Mouse (Mus musculus) limb, embryonic 14.5 days (tissue): ENCODE measurements around the gene Gm13276. TPM values are rescaled to one million over a fixed set of nuclear protein-coding genes. Genes with fewer than 3 reads are reported as not detected.
"Not testable (repeated sequence)": the region's sequence is repeated elsewhere in the genome, so short reads cannot be mapped to it uniquely, and the experiment has no call there.

Experiments used
- ATAC-seq: fragments of 200-750 bp; cut with Nextera tagmentation; 2 replicates; pipeline ENCODE4 v1.8.0; 2017; ENCODE audit warnings: low read depth, moderate number of reproducible peaks, moderate TSS enrichment; ENCODE audit not compliant: low FRiP score
- DNase-seq: peaks from one replicate; pipeline ENCODE4 v3.0.0-alpha.2; 2015; ENCODE audit warnings: low spot score
- H3K27ac ChIP-seq: fragments of 300-500 bp; sonication (generic); replicated peaks from 2 replicates; pipeline ENCODE4 v1.5.1; 2014; ENCODE audit warnings: low read depth, mild to moderate bottlenecking, low read length, moderate library complexity, mixed read lengths
- H3K27me3 ChIP-seq: fragments of 300-500 bp; sonication (generic); 2 replicates; pipeline ENCODE4 v1.6.1; 2014; ENCODE audit warnings: low read length, mixed read lengths; ENCODE audit not compliant: control insufficient read depth, insufficient read depth
- H3K36me3 ChIP-seq: fragments of 300-500 bp; sonication (generic); 2 replicates; pipeline ENCODE4 v1.6.1; 2014; ENCODE audit warnings: mild to moderate bottlenecking, low read length, moderate library complexity, mixed read lengths; ENCODE audit not compliant: control insufficient read depth, insufficient read depth
- H3K4me1 ChIP-seq: fragments of 300-500 bp; sonication (generic); 2 replicates; pipeline ENCODE4 v1.6.1; 2014; ENCODE audit warnings: antibody characterized with exemption, low read length, mixed read lengths; ENCODE audit not compliant: control insufficient read depth, insufficient read depth
- H3K4me2 ChIP-seq: fragments of 300-500 bp; sonication (generic); replicated peaks from 2 replicates; pipeline ENCODE4 v1.6.1; 2014; ENCODE audit warnings: low read depth, mild to moderate bottlenecking, low read length, moderate library complexity; ENCODE audit not compliant: severe bottlenecking
- H3K4me3 ChIP-seq: fragments of 300-500 bp; sonication (generic); replicated peaks from 2 replicates; pipeline ENCODE4 v1.5.1; 2014; ENCODE audit warnings: low read length
- H3K9ac ChIP-seq: fragments of 300-500 bp; sonication (generic); 2 replicates; pipeline ENCODE4 v1.6.1; 2014; ENCODE audit warnings: mild to moderate bottlenecking, low read depth, low read length, moderate library complexity; ENCODE audit not compliant: severe bottlenecking
- H3K9me3 ChIP-seq: fragments of 300-500 bp; sonication (generic); 2 replicates; pipeline ENCODE4 v1.6.1; 2016; ENCODE audit warnings: low read length; ENCODE audit not compliant: control insufficient read depth
- POLR2A ChIP-seq: fragments of 200-500 bp; IDR thresholded peaks from 2 replicates; pipeline ENCODE4 v1.8.0; 2012; ENCODE audit warnings: inconsistent platforms, mild to moderate bottlenecking, moderate library complexity, borderline replicate concordance; ENCODE audit not compliant: insufficient read depth, insufficient read length; ENCODE audit errors: extremely low read depth
- WGBS: fragments of 180-500 bp; shearing (Covaris S2); extraction: QIAGEN DNeasy Blood & Tissue Kit; methylation state at CpG from one replicate; pipeline ENCODE4 v1.1.7; 2014; 5-methylcytosine and 5-hydroxymethylcytosine counted together
- polyA plus RNA-seq, 2 experiments: library from polyadenylated mRNA; depleted of rRNA in 1 of 2; stranded (reverse) in 1 of 2; unstranded in 1 of 2; fragments of >200 nt; fragmentation: Nextera tagmentation in 1 of 2; extraction: Ambion mirVana in 1 of 2; gene quantifications; 2 replicates each; pipeline versions ENCODE4 v1.2.1 to v1.2.3; 2012 to 2014

The Gm13276 gene
- polyA plus RNA-seq (2012; rRNA removed): 0.14 and 0.44 TPM in 2 replicates
- not detected in 2 replicates for polyA plus RNA-seq (2014; fragmentation: Nextera tagmentation; extraction: Ambion mirVana)

DNA sequence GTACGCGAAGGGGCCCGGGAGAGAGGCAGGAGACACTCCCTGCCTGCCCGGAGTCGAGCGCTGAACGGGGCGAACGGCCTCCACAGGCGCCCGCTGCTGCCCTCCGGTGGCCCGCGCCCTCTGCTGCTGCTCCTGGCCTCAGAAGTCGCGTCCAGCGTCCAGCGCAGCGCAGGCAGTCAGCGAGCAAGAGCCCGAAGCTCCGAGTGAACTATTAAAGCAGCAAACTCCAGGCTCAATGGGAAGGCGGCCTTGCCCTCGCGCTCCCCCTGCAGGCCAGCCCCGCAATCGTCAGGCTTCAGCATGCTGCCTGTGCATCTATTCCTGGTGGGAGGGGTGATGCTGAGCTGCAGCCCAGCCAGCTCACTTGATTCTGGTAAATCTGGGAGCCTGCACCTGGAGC is at the start of gene Gm13276:
Gm13276 (plus strand) TSS at position 301 of the 400 bp plus-strand sequence.
- not testable (repeated sequence) for H3K4me1 ChIP-seq, H3K4me3 ChIP-seq, H3K4me2 ChIP-seq, H3K36me3 ChIP-seq, H3K27me3 ChIP-seq, H3K9me3 ChIP-seq, DNase-seq, H3K9ac ChIP-seq, H3K27ac ChIP-seq, ATAC-seq
- no CpG with 5 or more reads among the region's 27 CpGs for WGBS

DNA sequence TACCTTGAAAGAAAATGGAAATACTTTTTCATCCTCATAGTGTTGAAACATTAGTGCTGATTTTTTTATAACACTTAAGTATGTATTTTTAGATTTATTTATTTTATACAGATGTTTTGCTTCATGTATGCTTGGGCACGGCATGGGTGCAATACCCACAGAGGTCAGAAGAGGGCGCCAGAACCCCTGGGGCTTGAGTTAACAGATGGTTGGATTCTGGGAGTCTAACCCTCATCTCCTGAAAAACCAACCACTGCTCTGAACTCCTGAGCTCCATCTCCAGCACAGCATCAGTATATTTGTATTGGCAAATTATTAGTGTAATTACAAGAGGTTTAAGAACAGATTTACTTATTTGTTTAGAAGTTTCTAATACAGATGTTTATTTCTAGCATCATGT is 47.0 kb upstream of the Gm13276 start:
- 0% methylated on average over 2 of the region's 2 CpGs for whole genome bisulfite sequencing
- Histone ChIP-seq H3K4me3 (no peak overlapping the region), H3K4me1 (no peaks in the 10 kb centered on the region), H3K36me3 (no peaks in the 10 kb centered on the region), H3K4me2 (no peak overlapping the region), H3K9ac (no peak overlapping the region), H3K27me3 (no peaks in the 10 kb centered on the region), H3K27ac (no peak overlapping the region), H3K9me3 (no peaks in the 10 kb centered on the region)
- ATAC-seq (no peak), DNase-seq (peak; percentile 51)
- no peak for TF ChIP-seq POLR2A

DNA sequence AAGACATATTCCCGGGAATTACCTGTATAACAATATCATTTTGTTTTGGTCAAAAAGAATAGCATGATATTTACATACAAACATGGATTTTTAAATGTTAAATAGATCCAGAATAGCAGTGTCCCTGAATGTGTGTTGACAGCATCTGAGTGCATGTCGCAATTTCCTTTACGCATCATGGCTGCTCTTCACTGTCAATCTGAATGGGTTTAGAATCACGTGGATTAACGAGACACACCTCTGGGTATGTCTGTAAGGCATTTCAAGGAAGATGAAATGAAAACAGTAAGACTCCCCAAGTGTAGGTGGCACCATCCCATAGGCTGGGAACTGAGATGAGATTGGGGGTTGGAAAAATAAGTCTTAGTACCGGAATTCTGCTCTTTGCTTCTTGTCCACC is 46.5 kb upstream of the Gm13276 start:
- no peak for TF ChIP-seq POLR2A
- Histone ChIP-seq H3K4me2 (no peak overlapping the region), H3K9ac (no peak overlapping the region), H3K27ac (no peak overlapping the region), H3K9me3 (no peaks in the 10 kb centered on the region), H3K36me3 (no peaks in the 10 kb centered on the region), H3K4me3 (no peak overlapping the region), H3K27me3 (no peaks in the 10 kb centered on the region), H3K4me1 (no peaks in the 10 kb centered on the region)
- ATAC-seq (no peak), DNase-seq (no peak)
- WGBS: 84% methylated on average over 6 of the region's 6 CpGs

DNA sequence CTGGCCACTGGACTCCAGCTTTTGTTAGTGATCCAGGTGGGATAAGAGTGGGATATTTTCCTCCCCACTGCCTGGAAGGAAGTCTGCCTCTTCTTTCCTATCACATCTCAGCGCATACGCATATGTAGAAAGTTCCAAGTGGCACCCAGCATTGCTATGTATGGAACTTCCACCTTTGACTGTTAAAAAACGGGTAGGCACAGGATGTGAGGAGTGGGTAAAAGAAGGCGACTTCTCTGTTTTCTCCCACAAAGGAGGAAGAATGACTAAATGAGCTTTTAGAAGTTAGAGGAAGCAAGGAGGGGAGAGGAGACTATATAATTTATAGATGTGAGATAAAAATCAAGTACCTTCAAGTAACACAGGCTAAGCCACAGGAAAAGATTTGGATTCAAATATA is 44.1 kb upstream of the Gm13276 start:
- H3K36me3 ChIP-seq: no peaks in the 10 kb centered on the region
- DNase-seq (no peak), ATAC-seq (no peak)
- H3K27ac ChIP-seq: no peak overlapping the region
- no peak overlapping the region for H3K9ac ChIP-seq
- TF ChIP-seq POLR2A: no peak
- H3K9me3 ChIP-seq: no peaks in the 10 kb centered on the region
- peaks cover 6% of the 10 kb centered on the region; the same call in 1 of the 2 replicates for H3K4me1 ChIP-seq
- whole genome bisulfite sequencing: 87% methylated on average over 4 of the region's 4 CpGs
- H3K4me2 ChIP-seq: no peak overlapping the region
- no peaks in the 10 kb centered on the region for H3K27me3 ChIP-seq
- H3K4me3 ChIP-seq: no peak overlapping the region

DNA sequence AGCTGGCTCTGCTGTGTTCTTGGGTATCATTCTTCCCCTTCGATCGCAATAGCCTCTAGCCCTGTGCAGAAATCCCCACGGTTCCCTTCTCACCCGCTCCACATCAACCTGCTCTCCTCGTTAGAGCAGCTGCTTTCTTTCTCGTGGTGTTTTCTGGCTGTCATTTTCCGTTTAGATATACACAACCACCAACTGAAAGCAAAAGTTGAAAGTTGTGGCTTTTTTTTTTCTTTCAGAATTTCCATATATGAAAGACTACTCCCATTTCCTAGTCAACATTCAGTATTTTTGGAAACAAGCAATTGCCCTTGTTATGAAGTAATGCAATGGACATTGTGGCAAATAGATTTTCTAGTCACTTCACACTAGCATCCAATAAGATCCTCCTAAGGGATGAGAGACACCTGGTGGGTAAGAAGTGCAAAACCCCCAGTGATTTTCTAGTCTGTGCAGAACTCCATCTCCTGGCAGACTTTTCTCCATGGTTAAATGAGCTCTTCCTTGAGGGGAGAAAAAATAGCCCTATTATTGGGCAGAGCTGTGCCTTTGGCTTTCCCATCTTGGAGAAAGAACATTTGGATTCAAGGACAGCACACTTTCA is 42.6 kb upstream of the Gm13276 start:
- Histone ChIP-seq H3K27me3 (no peaks in the 10 kb centered on the region), H3K4me2 (no peak overlapping the region), H3K4me3 (no peak overlapping the region), H3K4me1 (peaks cover 6% of the 10 kb centered on the region; the same call in 1 of the 2 replicates), H3K27ac (no peak overlapping the region), H3K9me3 (no peaks in the 10 kb centered on the region), H3K36me3 (no peaks in the 10 kb centered on the region), H3K9ac (no peak overlapping the region)
- no peak for DNase-seq
- no peak for ATAC-seq
- WGBS: 70% methylated on average over 7 of the region's 7 CpGs
- TF ChIP-seq POLR2A: no peak

DNA sequence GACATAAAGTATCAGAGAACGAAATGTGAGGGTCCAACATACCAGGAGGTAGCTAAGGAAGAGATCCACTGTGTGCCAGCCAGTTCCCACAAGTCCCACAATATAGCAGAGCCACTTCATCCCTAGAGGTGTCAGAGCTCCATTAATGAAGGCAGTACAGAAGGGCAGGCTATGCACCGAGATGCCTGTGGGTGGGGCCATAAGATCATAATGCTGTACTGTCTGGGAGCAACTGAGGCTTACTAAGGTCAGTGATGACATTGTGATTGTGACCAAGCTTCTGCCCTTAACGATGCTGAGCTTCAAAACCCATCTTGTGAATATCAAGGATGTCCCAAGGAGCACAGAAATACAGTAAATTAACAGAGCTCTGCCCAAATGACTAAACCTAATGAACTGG is 41.3 kb upstream of the Gm13276 start:
- no peaks in the 10 kb centered on the region for H3K9me3 ChIP-seq
- 65% methylated on average over 3 of the region's 3 CpGs for WGBS
- no peak for DNase-seq
- H3K9ac ChIP-seq: no peak overlapping the region
- H3K4me1 ChIP-seq: peaks cover 6% of the 10 kb centered on the region; the same call in 1 of the 2 replicates
- no peak overlapping the region for H3K4me3 ChIP-seq
- no peaks in the 10 kb centered on the region for H3K36me3 ChIP-seq
- ATAC-seq: no peak
- H3K27me3 ChIP-seq: no peaks in the 10 kb centered on the region
- H3K27ac ChIP-seq: no peak overlapping the region
- no peak overlapping the region for H3K4me2 ChIP-seq
- no peak for TF ChIP-seq POLR2A
